In genomic region chr10:88826188-88826946, GRCm38 (mm10) we compare ENCODE assay signal across 8 mouse cellular contexts. TPM values are rescaled to one million over a fixed set of nuclear protein-coding genes. Genes with fewer than 3 reads are reported as not detected.
A peak's percentile ranks its signal among the peaks of the same experiment; 100 is the strongest.
DNase-seq lines count a peak whose midpoint lies in the region; ATAC-seq lines count a peak whose summit lies in the region.

Gene Utp20, minus strand, starts transcription at chr10:88826804.

- peak within 1 kb of the TSS; percentile 73 for H3K9ac ChIP-seq in hindbrain, embryonic 13.5 days

- peaks cover 26% of the 10 kb centered on the region for H3K36me3 ChIP-seq in hindbrain, embryonic 13.5 days

- no peak within 1 kb of the TSS for H3K27ac ChIP-seq in hindbrain, embryonic 13.5 days

- peak; percentile 93 for DNase-seq in NIH3T3 (ENCODE audit: low read depth)
- DNase-seq in cerebellum, postnatal 10 days, result peak; percentile 87 to 88
- DNase-seq in frontal cortex, postnatal 14 days (ENCODE audit: low spot score in 2 of 2), result peak; percentile 68 to 79
- DNase-seq in layer of hippocampus, postnatal 25 days (ENCODE audit: extremely low spot score in 1 of 2, low spot score in 1 of 2), result peak; percentile 56 to 70
- DNase-seq in lung, postnatal 25 days (ENCODE audit: low spot score), result peak; percentile 83
- peak; percentile 88 for DNase-seq in retina, embryonic 14.5 days (ENCODE audit: low spot score)
- peak; percentile 83 for DNase-seq in thymus, postnatal 4 days

- under 1% methylated on average over 44 of the region's 44 CpGs for WGBS in hindbrain, embryonic 13.5 days

- peak; percentile 100 for ATAC-seq in hindbrain, embryonic 13.5 days (ENCODE audit: low FRiP score)

- H3K27me3 ChIP-seq in hindbrain, embryonic 13.5 days, result no peaks in the 10 kb centered on the region

- peaks cover 11% of the 10 kb centered on the region for H3K4me1 ChIP-seq in hindbrain, embryonic 13.5 days (replicated peaks)

- H3K4me2 ChIP-seq in hindbrain, embryonic 13.5 days, result peak within 1 kb of the TSS; percentile 84

- no peaks in the 10 kb centered on the region for H3K9me3 ChIP-seq in hindbrain, embryonic 13.5 days

- peak within 1 kb of the TSS; percentile 88 for H3K4me3 ChIP-seq in hindbrain, embryonic 13.5 days

RNA-seq across cellular contexts. Expression of gene Utp20, which starts in this region (rescaled TPM):
- polyA plus RNA-seq in hindbrain, embryonic 13.5 days (2015; fragmentation: Nextera tagmentation; extraction: Ambion mirVana), result 8.7 and 11.4 TPM in 2 replicates
- total RNA-seq in layer of hippocampus, postnatal 25 days (2021), result 10 to 100 TPM; 19.1 to 24.3 TPM
